Mouse (Mus musculus) monocyte, adult 2 months (primary cell): ENCODE measurements around the gene Lpar4.

Experiments
- DNase-seq, 2 experiments: peaks; one replicate each; pipeline ENCODE4 v3.0.0; 2022; ENCODE audit warnings: low spot score in 2 of 2, low read depth in 1 of 2

The Lpar4 gene

DNA sequence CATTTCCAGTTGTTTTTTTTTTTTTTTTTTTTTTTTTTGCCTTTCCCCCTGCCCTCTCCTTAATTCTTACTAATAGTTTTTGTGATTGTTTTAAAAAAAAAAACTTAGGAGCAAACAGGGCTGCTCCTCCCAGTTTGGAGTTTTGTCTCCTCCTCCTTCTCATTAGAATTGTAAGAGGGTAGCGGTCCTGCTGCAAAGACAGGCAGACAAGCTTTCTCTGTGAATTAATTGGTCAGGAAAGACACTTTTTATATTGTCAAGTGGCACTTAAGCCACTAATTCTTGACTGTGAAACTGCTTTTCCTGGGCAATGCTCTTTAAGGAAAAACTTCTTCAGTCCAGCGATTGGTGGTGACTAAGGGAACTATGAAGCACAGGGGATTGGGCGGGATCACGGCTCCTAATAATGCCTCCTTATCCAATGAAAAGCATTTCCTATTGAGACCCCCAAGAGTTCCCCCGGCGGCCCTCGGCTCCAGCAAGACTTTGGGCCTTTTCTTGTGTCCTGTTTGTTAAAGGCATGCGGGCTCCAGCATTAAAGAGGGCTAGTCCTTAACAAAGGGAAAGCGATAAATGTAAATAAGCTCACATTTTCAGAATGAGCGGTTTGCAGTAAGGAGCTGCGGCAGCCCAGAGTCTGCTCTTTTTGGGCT is at the start of gene Lpar4:
Gene Lpar4 (plus strand): TSS at position 451 of the 653 bp plus-strand sequence.
- DNase-seq, result no peak

DNA sequence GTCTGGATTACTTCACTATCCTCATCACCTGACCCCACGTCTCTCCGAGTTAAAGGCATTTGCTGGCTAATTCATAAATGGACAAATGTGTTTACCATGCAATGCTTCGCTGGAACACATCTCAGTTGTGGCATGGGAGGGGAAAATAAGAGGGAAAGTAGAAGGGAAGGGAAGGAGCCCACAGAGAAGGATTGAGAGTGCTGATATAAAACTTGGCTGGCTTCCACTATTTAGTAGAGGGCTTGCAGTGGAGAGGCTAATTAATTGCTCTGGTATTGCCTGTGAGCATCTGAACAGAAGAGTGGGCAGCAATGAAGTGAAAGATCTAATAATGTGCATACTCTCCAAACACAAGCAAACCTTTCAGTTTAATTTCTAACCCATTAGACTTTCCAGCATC is 49.0 kb upstream of the Lpar4 start:
- DNase-seq, result no peak

DNA sequence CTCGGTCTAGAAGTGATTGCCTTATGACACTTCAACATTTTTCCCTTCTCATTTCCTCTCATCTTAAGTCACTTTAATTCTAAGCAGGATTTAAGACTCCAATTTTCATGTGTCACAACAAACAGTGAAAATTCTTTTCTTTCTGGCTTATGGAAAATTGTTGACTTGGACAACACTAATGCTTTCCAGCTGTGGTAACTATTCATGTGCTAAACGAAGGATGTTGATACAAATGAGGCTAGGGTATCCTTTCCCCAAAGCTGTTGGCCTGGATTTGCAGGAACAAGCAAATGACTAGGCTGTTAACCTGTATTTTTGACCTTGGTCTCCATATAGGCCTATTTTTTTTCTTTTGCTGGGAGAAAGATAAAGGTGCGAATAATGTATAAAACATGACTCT is 48.5 kb upstream of the Lpar4 start:
- no peak for DNase-seq

DNA sequence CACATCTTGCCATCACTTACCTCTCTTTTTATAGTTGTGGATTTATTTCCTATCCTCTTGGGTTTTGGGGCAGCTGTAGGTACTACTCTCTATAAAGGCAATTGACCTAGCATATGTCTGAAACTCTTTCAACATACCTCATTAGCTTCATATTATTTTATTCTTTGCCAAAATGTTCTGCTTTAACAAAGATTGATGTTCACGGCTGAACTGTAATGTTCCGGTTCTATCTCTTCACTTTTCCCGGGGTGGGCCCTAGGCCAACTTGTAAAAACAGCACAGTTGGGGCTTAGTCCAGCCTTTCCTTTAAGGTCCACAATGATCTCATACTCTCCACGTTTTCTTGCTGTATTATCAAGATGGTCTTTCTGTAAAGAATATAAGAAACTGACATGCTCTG is 48.1 kb upstream of the Lpar4 start:
- DNase-seq, result no peak

DNA sequence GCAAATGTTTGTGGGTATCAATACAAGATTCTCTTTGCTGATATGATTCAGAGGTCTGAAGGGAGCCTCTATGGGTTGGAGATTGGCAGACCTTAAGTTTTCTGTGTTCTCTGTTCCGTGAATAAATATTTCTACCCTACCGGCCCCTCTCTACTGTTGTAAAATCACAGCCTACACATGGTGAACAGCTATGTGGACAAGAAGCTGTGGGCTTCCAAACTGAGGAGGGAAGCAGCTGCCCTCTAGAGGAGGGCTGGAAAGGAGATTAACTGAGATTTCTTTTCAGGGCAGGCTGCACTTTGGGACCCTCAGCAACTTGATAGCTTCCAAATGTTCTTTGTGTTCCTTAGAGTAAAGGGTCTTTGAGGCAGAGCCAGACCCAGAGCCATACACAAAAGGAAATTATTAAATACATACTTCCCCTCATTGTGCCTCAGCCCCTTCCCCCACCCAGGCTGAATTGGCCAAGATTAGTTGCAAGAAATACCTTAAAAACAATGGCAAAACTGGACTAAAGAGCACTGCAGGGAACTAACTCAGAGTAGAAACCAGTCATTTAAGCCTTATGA is 22.6 kb upstream of the Lpar4 start:
- no peak for DNase-seq

DNA sequence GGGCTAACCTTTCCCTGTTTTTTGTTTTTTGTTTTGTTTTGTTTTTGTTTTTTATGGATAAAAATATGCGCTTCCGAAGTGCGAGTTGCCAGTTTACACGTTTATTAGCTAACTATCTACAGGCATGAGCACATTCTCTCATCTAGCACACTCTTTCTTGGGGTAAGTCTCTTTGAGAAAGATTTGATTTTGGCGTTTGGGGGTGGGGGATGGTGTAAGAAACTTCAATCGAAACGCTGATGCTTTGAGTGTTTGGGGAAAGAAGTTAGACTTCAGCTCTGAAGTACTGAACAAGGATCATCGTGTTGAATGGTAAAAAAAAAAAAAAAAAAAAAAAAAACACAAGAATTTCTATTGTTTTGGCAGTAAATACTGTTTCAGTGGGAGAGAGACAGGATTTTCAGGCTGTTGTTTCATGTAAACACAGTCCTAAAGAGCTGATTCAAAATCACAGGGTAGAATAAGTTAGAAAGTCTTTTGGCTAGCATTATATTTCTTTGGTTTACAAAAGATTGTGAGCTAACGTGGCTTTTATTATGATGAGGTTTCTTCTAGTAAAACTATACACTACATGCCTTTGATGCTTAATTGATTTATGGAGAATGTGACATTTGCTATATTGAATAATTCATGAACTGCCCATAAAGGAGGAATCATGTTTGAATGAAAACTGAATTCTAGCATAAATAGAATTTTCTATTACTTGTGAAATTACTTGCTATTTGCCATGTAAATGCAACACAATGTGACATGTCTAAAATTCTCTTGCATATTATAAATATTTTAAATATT is 599 bp downstream of the Lpar4 start:
- no peak for DNase-seq

DNA sequence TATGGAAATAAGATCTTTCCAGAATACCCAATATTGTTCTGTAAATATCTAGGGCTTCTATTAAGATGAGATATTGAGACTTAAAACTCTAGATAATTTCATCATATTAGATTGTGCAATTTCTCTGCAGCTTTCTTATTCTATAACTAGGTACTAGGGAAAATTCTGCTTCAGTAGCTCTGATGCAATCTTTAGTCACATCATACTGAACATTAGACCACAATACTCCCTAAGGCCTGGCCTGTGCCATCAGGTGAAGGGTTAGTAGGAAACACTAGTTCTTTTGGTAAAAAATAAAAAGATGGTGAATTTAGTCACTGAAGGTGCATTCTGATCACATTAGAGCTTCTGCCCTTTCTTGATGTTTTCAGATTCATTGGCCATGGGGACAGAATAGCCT is 4.1 kb downstream of the Lpar4 start:
- DNase-seq, result no peak

DNA sequence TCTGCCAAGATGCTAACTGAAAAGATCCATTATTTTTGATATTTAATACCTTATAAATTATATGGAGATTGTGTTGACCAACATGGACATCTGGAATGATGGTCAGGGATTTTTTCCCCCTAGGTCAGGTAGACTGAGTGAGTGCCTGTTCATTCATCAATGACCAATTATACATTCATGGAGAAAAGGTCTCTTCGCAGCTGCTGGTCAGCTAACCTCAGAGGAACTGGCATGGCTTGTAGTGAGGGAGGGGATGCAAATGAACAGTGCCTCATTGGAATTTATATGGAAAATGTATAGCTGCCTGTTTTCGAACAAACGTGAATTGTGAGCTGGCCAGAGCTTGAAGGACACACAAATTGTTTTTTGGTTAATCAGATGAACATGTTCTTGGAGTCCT is 18.9 kb downstream of the Lpar4 start:
- DNase-seq, result no peak

DNA sequence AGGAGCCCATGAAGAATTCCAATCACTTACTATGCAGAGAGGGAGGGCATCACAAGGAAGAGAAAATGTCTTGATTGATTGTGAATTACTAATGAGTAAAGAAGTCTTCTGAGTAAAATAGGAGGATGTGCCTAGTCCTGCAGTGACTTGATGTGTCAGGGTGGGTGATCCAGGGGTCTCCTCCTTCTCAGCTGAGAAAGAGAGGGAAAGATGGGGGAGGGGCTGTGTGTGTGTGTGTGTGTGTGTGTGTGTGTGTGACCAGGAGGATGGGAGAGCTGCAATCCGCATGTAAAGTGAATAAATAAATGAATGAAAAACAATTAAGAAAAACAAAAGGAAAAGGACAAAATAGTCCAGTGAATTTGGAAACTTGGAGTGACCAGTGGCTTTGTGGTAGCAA is 30.1 kb downstream of the Lpar4 start:
- DNase-seq, result no peak

DNA sequence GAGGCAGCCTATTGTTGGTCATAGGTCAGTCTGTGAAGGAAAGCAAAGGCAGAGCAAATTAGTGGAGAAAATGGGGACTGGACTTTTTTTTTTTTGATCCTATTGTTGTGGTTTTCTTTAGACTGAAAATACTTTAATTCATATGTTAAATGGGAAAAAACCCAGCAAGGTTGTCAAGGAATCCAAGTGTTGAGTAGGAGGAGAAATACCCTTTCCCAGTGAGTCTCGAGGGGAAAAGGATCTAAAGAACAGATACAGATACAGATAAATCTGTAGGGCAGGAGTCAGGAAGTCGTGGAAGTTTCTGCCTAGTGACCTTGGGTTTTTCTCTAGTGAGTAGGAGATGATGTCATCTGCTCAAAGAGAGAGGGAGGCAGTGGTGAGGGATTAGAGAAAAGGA is 30.6 kb downstream of the Lpar4 start:
- DNase-seq, result no peak

DNA sequence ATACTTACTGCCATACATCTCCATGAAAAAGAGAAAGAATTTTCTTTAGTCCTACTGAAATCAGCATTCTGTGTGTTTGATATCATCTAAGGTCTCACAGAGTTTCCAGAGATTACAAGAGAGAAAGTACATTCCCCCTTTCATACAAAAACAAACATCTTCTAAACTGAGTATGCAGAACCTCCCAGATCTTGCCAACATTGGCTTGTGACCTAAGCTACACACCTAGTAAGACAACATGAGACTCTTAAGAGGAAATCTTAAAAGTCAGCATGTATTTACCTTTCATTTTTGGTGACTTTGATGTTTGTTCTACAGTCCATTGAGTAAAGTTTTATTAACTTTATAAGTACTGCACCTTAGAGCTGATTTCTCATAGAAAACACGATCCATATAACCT is 33.4 kb downstream of the Lpar4 start:
- no peak for DNase-seq

DNA sequence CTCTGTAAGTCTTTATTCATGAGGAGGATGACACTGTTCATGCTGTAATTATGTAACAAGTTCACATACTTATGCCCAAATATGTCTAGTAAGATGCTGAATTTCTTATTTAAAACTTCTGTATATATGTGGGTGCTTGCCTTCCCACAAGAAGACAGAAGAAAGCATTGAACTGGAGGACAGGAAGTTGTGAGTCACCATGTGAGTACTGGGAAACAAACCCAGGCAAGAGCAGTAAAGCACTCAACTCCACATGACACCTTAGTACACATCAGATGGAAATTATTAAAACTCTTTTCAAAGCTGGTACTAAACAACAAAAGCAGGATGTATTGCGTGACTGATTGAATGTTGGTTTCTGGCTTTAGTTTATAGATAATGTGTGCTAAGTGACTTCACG is 41.8 kb downstream of the Lpar4 start:
- no peak for DNase-seq

DNA sequence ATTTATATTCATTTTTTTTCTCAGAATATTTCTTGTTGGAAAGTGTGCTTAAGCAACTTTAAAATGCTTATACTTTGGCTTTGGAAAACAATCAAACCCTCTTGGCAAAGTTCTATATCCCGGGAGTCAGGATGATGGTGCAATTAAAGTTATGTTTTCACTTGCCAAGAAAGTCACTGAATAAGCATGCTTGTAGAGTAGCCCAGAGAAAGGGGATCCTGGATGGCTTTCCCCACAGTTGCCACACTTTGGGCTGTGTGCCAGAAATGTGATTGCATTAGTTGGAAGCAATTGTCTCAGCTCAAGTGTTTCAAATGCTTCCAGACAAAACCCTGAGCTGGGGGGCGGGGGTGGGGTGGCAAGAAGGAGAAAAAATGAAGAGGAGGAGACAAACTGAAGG is 43.9 kb downstream of the Lpar4 start:
- no peak for DNase-seq
